Mouse (Mus musculus): Measurements from ENCODE around the gene Rgs14. TPM values are rescaled to one million over a fixed set of nuclear protein-coding genes. Genes with fewer than 3 reads are reported as not detected.

The Rgs14 gene
- polyA plus RNA-seq, 1 experiment from 2014 or later = 1.4 TPM

DNA sequence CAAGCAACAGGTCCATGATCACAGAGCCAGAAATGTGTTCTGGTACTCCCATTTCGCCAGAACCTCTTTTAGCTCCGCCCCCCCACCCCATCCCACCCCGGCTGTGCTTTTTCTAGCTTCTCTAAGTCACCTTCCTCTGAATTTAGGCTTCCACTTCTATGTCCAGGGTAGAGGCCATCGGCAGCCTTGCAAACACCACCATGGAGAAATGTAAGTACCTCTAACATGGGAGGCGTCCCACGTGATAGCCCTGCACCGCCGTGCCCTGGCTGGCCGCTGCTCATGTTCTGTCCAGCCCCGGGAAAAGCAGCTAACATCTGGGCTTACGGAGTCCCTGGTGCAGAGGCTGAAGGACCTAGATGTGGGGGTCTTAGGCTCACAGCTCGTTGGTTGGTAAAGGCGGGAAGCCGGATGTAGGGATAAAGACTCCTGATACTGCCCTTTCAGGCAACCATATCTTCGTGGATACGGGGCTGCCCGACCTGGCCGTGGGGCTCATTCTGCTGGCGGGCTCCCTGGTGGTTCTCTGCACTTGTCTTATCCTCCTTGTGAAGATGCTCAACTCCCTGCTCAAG lies 39.1 kb downstream of the Rgs14 start:
- Histone ChIP-seq H3K4me3 (no peak overlapping the region), H3K27ac (no peak overlapping the region), H3K4me2 (no peak overlapping the region), H3K27me3 (peaks cover 10% of the 10 kb centered on the region; the same call in 1 of the 2 replicates), H3K4me1 (peaks cover 10% of the 10 kb centered on the region), H3K36me3 (no peaks in the 10 kb centered on the region), H3K9ac (no peak overlapping the region), H3K9me3 (no peaks in the 10 kb centered on the region)
- ATAC-seq (ENCODE audit: insufficient number of reproducible peaks, low FRiP score, low TSS enrichment, low read depth) = no peak
- WGBS = 82% methylated on average over 19 of the region's 19 CpGs

- Histone ChIP-seq H3K27ac (no peak overlapping the region), H3K9ac (no peak overlapping the region), H3K9me3 (no peaks in the 10 kb centered on the region), H3K4me1 (peaks cover 9% of the 10 kb centered on the region), H3K27me3 (peaks cover 15% of the 10 kb centered on the region; the same call in 1 of the 2 replicates), H3K4me2 (no peak overlapping the region), H3K4me3 (no peak overlapping the region), H3K36me3 (no peaks in the 10 kb centered on the region)
- WGBS = 73% methylated on average over 7 of the region's 7 CpGs
- ATAC-seq (ENCODE audit: insufficient number of reproducible peaks, low FRiP score, low TSS enrichment, low read depth) = no peak
Observed at GRCm38 (mm10) chr13:55411826-55412225, 42.3 kb downstream of the Rgs14 start.

GRCm38 (mm10) chr13:55412643-55413307 lies 43.2 kb downstream of the Rgs14 start:
- Histone ChIP-seq H3K4me3 (no peak overlapping the region), H3K27me3 (peaks cover 15% of the 10 kb centered on the region; the same call in 1 of the 2 replicates), H3K9ac (no peak overlapping the region), H3K9me3 (no peaks in the 10 kb centered on the region), H3K36me3 (no peaks in the 10 kb centered on the region), H3K4me1 (peaks cover 10% of the 10 kb centered on the region), H3K4me2 (no peak overlapping the region), H3K27ac (no peak overlapping the region)
- 84% methylated on average over 13 of the region's 13 CpGs for WGBS
- no peak for ATAC-seq (ENCODE audit: insufficient number of reproducible peaks, low FRiP score, low TSS enrichment, low read depth)

DNA sequence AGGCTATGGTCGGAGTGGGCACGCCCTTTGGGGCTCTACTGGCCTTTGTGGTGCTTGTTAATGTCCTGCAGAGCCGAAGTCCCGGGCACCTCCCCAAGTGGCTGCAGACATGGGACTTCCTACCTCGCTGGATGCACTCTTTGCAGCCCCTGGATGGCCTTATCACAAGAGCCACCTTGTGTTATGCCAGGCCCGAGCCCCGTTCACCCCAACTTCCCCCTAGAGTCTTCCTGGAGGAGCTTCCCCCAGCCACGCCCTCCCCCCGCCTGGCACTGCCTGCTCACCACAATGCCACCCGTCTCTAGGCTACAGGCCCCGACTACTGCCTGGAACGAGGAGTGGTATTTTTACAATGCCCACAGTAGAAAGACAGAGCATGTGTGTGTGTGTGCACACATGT lies 43.8 kb downstream of the Rgs14 start:
- ATAC-seq (ENCODE audit: insufficient number of reproducible peaks, low FRiP score, low TSS enrichment, low read depth) = no peak
- Histone ChIP-seq H3K4me2 (no peak overlapping the region), H3K4me3 (no peak overlapping the region), H3K36me3 (no peaks in the 10 kb centered on the region), H3K4me1 (peaks cover 13% of the 10 kb centered on the region), H3K27ac (no peak overlapping the region), H3K27me3 (peaks cover 17% of the 10 kb centered on the region; the same call in 1 of the 2 replicates), H3K9ac (no peak overlapping the region), H3K9me3 (no peaks in the 10 kb centered on the region)
- WGBS = 81% methylated on average over 12 of the region's 12 CpGs

- no peak for ATAC-seq (ENCODE audit: insufficient number of reproducible peaks, low FRiP score, low TSS enrichment, low read depth)
- H3K4me3 ChIP-seq = peak within 1 kb of the TSS; percentile 37
- peak within 1 kb of the TSS; percentile 60 for H3K4me2 ChIP-seq
- peaks cover 15% of the 10 kb centered on the region for H3K4me1 ChIP-seq
- H3K9me3 ChIP-seq = no peaks in the 10 kb centered on the region
- peaks cover 32% of the 10 kb centered on the region for H3K27me3 ChIP-seq
- H3K9ac ChIP-seq = 0 out of 2 replicates have a peak within 1 kb of the TSS, but pooled peaks have one; percentile 10
- no peaks in the 10 kb centered on the region for H3K36me3 ChIP-seq
- H3K27ac ChIP-seq = no peak within 1 kb of the TSS
- WGBS = 11% methylated on average over 41 of the region's 41 CpGs
Observed at GRCm38 (mm10) chr13:55414743-55415380, 45.3 kb downstream of the Rgs14 start, which contains the start of gene Pfn3. Gene Pfn3, minus strand, starts transcription at chr13:55415232.

- Histone ChIP-seq H3K27me3 (peaks cover 59% of the 10 kb centered on the region), H3K4me2 (0 out of 2 replicates have a peak overlapping the region, but pooled peaks have one; percentile 21), H3K4me1 (peaks cover 33% of the 10 kb centered on the region), H3K9me3 (no peaks in the 10 kb centered on the region), H3K4me3 (no peak overlapping the region), H3K36me3 (no peaks in the 10 kb centered on the region), H3K9ac (no peak overlapping the region), H3K27ac (no peak overlapping the region)
- WGBS = 9% methylated on average over 12 of the region's 12 CpGs
- ATAC-seq (ENCODE audit: insufficient number of reproducible peaks, low FRiP score, low TSS enrichment, low read depth) = no peak
Observed at GRCm38 (mm10) chr13:55418004-55418403, 48.5 kb downstream of the Rgs14 start.

- H3K36me3 ChIP-seq = no peaks in the 10 kb centered on the region
- 71% methylated on average over 5 of the region's 5 CpGs for WGBS
- no peak overlapping the region for H3K4me3 ChIP-seq
- no peak overlapping the region for H3K27ac ChIP-seq
- ATAC-seq (ENCODE audit: insufficient number of reproducible peaks, low FRiP score, low TSS enrichment, low read depth) = no peak
- no peak overlapping the region for H3K4me2 ChIP-seq
- peaks cover 33% of the 10 kb centered on the region for H3K4me1 ChIP-seq
- peaks cover 52% of the 10 kb centered on the region for H3K27me3 ChIP-seq
- H3K9ac ChIP-seq = no peak overlapping the region
- no peaks in the 10 kb centered on the region for H3K9me3 ChIP-seq
Observed at GRCm38 (mm10) chr13:55419142-55419541, 49.6 kb downstream of the Rgs14 start.

DNA sequence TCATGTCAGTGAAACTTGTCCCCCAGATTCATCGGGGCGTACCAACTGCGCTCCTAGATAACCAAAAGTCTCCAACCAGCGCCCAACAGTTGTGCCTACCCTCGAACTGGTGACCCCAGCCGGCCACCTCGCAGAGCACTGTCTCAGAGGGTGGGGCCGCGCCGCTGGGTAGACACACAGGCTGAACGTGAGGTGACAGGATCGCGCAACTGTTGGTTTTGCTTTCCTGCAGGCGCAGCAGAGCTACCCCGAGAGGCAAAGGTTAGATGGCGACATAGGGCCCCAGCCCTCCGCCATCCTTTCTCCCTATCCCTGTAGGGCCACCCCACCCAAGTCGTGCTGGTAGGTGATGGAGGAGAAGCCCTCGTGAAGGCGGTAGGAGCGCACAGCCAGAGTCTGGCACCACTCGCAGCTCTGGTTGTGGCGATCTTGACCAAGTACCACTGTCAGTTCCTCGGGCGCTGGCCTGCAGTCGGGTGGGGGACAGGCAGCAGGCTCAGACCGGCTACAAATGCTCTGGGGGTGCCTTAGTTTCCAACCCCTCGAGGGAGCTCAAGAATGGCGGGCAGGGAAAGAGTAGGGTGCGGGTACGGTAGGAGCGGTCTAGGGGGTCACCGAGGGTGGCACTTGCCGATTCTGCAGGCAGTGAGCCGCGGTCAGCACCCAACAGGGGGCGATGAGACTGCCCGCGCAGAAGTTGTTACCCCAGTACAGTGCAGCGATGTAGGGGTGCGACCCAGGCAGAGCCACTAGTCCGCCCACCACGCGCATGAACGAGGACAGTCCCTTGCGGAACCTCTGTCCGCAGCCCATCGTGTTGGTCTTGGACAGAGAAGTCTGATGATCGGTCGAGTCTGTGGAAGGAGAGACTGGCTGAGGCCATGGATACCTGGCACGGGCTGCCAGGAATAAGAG lies 50.7 kb downstream of the Rgs14 start:
- Histone ChIP-seq H3K4me1 (peaks cover 25% of the 10 kb centered on the region), H3K9me3 (no peaks in the 10 kb centered on the region), H3K4me3 (peak overlapping the region; percentile 29), H3K36me3 (no peaks in the 10 kb centered on the region), H3K4me2 (peak overlapping the region; percentile 43), H3K27me3 (peaks cover 46% of the 10 kb centered on the region), H3K27ac (no peak overlapping the region), H3K9ac (no peak overlapping the region)
- 29% methylated on average over 51 of the region's 51 CpGs for WGBS
- ATAC-seq (ENCODE audit: insufficient number of reproducible peaks, low FRiP score, low TSS enrichment, low read depth) = no peak

DNA sequence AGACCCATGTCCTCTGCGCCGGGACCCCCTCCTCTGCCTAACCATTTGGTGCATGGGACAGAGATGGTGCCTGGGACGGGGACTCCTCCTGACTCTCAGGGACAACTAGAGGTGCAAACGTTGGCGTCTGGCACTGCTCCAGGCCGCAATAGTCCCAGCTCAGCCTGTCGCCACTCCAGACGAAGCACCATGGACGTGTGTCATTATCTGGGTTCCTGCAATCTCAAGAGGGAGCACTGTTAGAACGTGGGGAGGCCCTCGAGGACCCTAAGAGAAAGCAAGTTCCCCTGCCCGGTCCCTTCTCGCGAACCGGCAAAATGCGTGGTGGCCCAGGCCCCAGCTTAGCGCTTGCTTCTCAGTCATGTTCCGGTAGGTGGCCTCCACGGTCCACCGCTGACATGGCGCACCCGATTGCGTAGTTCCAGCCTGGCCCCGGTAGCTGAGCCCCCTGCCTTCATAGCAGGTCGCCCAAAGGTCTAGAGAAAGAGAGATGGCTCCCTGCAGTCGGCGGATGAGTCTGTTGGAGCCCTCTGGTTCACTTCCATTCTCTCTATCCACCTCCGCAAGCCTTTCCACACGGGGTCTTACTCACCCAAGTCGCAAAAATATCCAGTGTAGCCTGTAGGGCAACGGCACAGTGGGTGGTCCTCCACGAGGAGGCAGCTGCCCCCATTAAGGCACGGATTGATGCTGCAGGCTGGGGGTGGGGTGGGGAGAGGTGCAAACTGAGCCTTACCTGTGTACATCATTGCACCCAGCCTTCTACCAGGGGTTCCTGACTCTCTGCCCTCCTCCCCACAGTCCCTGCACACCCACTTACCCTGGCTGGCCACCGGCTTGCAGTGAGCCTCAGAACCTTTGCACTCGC lies 51.6 kb downstream of the Rgs14 start:
- WGBS = 7% methylated on average over 35 of the region's 35 CpGs
- H3K4me2 ChIP-seq = peak overlapping the region; percentile 43
- H3K4me1 ChIP-seq = peaks cover 24% of the 10 kb centered on the region
- no peak for ATAC-seq (ENCODE audit: insufficient number of reproducible peaks, low FRiP score, low TSS enrichment, low read depth)
- no peaks in the 10 kb centered on the region for H3K9me3 ChIP-seq
- H3K36me3 ChIP-seq = no peaks in the 10 kb centered on the region
- H3K9ac ChIP-seq = no peak overlapping the region
- peaks cover 46% of the 10 kb centered on the region for H3K27me3 ChIP-seq
- H3K27ac ChIP-seq = no peak overlapping the region
- H3K4me3 ChIP-seq = peak overlapping the region; percentile 29

DNA sequence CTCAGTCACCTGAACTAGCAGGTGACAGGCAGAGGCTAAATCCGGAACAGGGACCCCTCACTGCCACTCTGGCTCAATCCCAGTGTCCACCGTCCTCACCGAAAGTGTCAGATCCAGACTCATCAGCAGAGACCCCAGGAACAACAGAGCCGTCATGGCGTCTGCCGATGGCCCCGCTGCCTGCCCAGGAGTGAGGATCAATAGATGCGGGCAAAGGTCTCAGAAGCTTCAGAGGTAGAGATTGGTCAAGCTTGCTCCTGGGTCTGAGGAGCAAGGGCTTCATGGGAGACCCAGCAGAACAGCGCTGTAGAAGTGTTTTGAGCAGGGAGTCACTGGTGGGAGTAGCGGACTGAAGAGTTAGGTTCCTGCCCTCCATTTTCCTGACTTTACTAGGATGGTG lies 57.1 kb downstream of the Rgs14 start, which contains the start of gene F12:
F12 (minus strand) TSS at position 181 of the 400 bp plus-strand sequence.
- 89% methylated on average over 10 of the region's 10 CpGs for WGBS
- no peak within 1 kb of the TSS for H3K4me3 ChIP-seq

More for the DNA sequence above, 57.1 kb downstream of the Rgs14 start, which contains the start of gene F12:
- H3K4me1 ChIP-seq = peaks cover under 1% of the 10 kb centered on the region; the same call in 1 of the 2 replicates
- no peak within 1 kb of the TSS for H3K9ac ChIP-seq
- peaks cover 11% of the 10 kb centered on the region for H3K27me3 ChIP-seq
- H3K27ac ChIP-seq = no peak within 1 kb of the TSS
- H3K4me2 ChIP-seq = no peak within 1 kb of the TSS
- no peak for ATAC-seq (ENCODE audit: insufficient number of reproducible peaks, low FRiP score, low TSS enrichment, low read depth)
- H3K9me3 ChIP-seq = no peaks in the 10 kb centered on the region
- H3K36me3 ChIP-seq = no peaks in the 10 kb centered on the region

Data from limb, embryonic 15.5 days (tissue).